Mouse (Mus musculus) intestine, embryonic 14.5 days (tissue): ENCODE data around the gene Dcun1d3. TPM values are rescaled to one million over a fixed set of nuclear protein-coding genes. Genes with fewer than 3 reads are reported as not detected.

ENCODE experiments used
- ATAC-seq: fragments of 200-750 bp; cut with Nextera tagmentation; replicated peaks from 2 replicates; pipeline ENCODE4 v1.8.0; 2017; ENCODE audit warnings: low read depth, moderate number of reproducible peaks, moderate TSS enrichment, moderate library complexity; ENCODE audit not compliant: low FRiP score, low TSS enrichment
- DNase-seq: peaks from one replicate; pipeline ENCODE4 v3.0.0-alpha.2; 2018; ENCODE audit warnings: low spot score
- H3K27ac ChIP-seq: fragments of 300-500 bp; sonication (generic); 2 replicates; pipeline ENCODE4 v1.5.1; 2014; ENCODE audit warnings: low read depth, mild to moderate bottlenecking, control low read depth
- H3K27me3 ChIP-seq: fragments of 300-500 bp; sonication (generic); replicated peaks from 2 replicates; pipeline ENCODE4 v1.6.1; 2014; ENCODE audit warnings: low read length, control low read depth; ENCODE audit not compliant: control insufficient read depth, insufficient read depth
- H3K36me3 ChIP-seq: fragments of 300-500 bp; sonication (generic); 2 replicates; pipeline ENCODE4 v1.6.1; 2014; ENCODE audit warnings: low read length, control low read depth; ENCODE audit not compliant: control insufficient read depth, insufficient read depth
- H3K4me1 ChIP-seq: fragments of 300-500 bp; sonication (generic); replicated peaks from 2 replicates; pipeline ENCODE4 v1.6.1; 2014; ENCODE audit warnings: low read length, control low read depth, mixed read lengths; ENCODE audit not compliant: control insufficient read depth, insufficient read depth
- H3K4me2 ChIP-seq: fragments of 300-500 bp; sonication (generic); 2 replicates; pipeline ENCODE4 v1.6.1; 2014; ENCODE audit warnings: low read length
- H3K4me3 ChIP-seq: fragments of 300-500 bp; sonication (generic); 2 replicates; pipeline ENCODE4 v1.5.1; 2014; ENCODE audit warnings: low read depth, low read length, control low read depth, mixed read lengths
- H3K9ac ChIP-seq: fragments of 300-500 bp; sonication (generic); 2 replicates; pipeline ENCODE4 v1.6.1; 2014; ENCODE audit warnings: mild to moderate bottlenecking, low read length
- H3K9me3 ChIP-seq: fragments of 300-500 bp; sonication (generic); 2 replicates; pipeline ENCODE4 v1.6.1; 2016; ENCODE audit warnings: low read length, control low read depth; ENCODE audit not compliant: control insufficient read depth
- WGBS: fragments of 180-500 bp; shearing (Covaris S2); extraction: QIAGEN DNeasy Blood & Tissue Kit; methylation state at CpG from one replicate; pipeline ENCODE4 v1.1.7; 2014; 5-methylcytosine and 5-hydroxymethylcytosine counted together
- polyA plus RNA-seq: library from polyadenylated mRNA; unstranded; fragments of >200 nt; fragmentation: Nextera tagmentation; extraction: Ambion mirVana; gene quantifications from 2 replicates; pipeline ENCODE4 v1.2.1, GENCODE M21; 2014

Gene Dcun1d3
- polyA plus RNA-seq, 1 experiment from 2014 or later = 6.2 TPM

DNA sequence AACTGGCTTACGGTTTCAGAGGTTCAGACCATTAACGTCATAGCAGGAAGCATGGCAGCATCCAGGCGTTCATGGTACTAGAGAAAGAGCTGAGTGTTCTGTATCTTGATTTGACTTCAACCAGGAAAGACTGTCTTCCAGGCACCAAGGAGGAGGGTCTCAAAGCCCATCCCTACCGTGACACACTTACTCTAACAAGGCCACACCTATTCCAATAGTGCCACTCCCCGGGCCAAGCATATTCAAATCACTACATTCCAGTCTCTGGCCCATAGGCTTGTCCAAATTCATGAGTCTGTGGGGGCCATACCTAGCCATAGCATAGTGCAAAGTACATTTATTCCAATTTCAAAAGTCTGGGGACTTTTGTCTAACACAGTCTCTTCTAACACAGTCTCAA is 88.7 kb downstream of the Dcun1d3 start:
- Histone ChIP-seq H3K27ac (no peak overlapping the region), H3K4me1 (no peaks in the 10 kb centered on the region), H3K4me2 (no peak overlapping the region), H3K36me3 (peaks cover 47% of the 10 kb centered on the region), H3K9ac (no peak overlapping the region), H3K4me3 (no peak overlapping the region), H3K9me3 (no peaks in the 10 kb centered on the region), H3K27me3 (no peaks in the 10 kb centered on the region)
- ATAC-seq (no peak), DNase-seq (no peak)
- WGBS = 91% methylated on average over 5 of the region's 5 CpGs

Other genes with a start within 250 kb of the Dcun1d3 start
- not detected in 2 replicates for gene Acsm4, start 206.3 kb downstream of the Dcun1d3 start, polyA plus RNA-seq
- 84.4 and 90.9 TPM in 2 replicates for gene Thumpd1, start 175.5 kb downstream of the Dcun1d3 start, polyA plus RNA-seq
- gene Acsm3, start 135.4 kb downstream of the Dcun1d3 start, polyA plus RNA-seq = 4.9 and 7.1 TPM in 2 replicates
- 21.0 and 25.2 TPM in 2 replicates for gene Rexo5, start 102.3 kb downstream of the Dcun1d3 start, polyA plus RNA-seq
- gene Eri2, start 102.2 kb downstream of the Dcun1d3 start, polyA plus RNA-seq = 24.2 and 27.1 TPM in 2 replicates
- gene Lyrm1, start 437 bp downstream of the Dcun1d3 start, polyA plus RNA-seq = 8.0 and 8.5 TPM in 2 replicates
- not detected in 2 replicates for gene Dnah3, start 199.0 kb upstream of the Dcun1d3 start, polyA plus RNA-seq
- 24.8 and 26.9 TPM in 2 replicates for gene Tmem159, start 206.1 kb upstream of the Dcun1d3 start, polyA plus RNA-seq
- gene Zp2, start 249.0 kb upstream of the Dcun1d3 start, polyA plus RNA-seq = not detected in 2 replicates